Mouse (Mus musculus) macrophage (primary cell): ENCODE data around the gene Gm28042. TPM values are rescaled to one million over a fixed set of nuclear protein-coding genes. Genes with fewer than 3 reads are reported as not detected.
A peak's percentile ranks its signal among the peaks of the same experiment; 100 is the strongest.

Experiments
- H3K27ac ChIP-seq: fragments of 350-480 bp; formaldehyde crosslinking; 2 replicates; pipeline ENCODE4 v1.9.0; 2021
- H3K36me3 ChIP-seq: fragments of 350-480 bp; formaldehyde crosslinking; 2 replicates; pipeline ENCODE4 v1.9.0; 2021; ENCODE audit errors: inconsistent target
- H3K4me3 ChIP-seq: fragments of 350-480 bp; formaldehyde crosslinking; 2 replicates; pipeline ENCODE4 v1.9.0; 2021; ENCODE audit errors: inconsistent target
- H3K79me2 ChIP-seq: fragments of 350-480 bp; formaldehyde crosslinking; 2 replicates; pipeline ENCODE4 v1.9.0; 2021; ENCODE audit errors: inconsistent target
- WGBS: methylation state at CpG from one replicate; pipeline ENCODE4 v1.1.7; 2026; ENCODE audit warnings: inconsistent platforms; ENCODE audit not compliant: missing documents; 5-methylcytosine and 5-hydroxymethylcytosine counted together
- polyA plus RNA-seq: library from polyadenylated mRNA; stranded (reverse); fragments of 250-400 nt; gene quantifications from 3 replicates; pipeline ENCODE4 v1.2.4, GENCODE M21; 2018; ENCODE audit warnings: inconsistent platforms

Gene Gm28042
- polyA plus RNA-seq, 1 experiment from 2014 or later: not detected

GRCm38 (mm10) chr2:120000882-120001584 is 26.3 kb upstream of the Gm28042 start:
- H3K27ac ChIP-seq: no peak overlapping the region
- no peaks in the 10 kb centered on the region for H3K36me3 ChIP-seq
- no peaks in the 10 kb centered on the region for H3K79me2 ChIP-seq
- H3K4me3 ChIP-seq: no peak overlapping the region
- WGBS: 83% methylated on average over 3 of the region's 3 CpGs

DNA sequence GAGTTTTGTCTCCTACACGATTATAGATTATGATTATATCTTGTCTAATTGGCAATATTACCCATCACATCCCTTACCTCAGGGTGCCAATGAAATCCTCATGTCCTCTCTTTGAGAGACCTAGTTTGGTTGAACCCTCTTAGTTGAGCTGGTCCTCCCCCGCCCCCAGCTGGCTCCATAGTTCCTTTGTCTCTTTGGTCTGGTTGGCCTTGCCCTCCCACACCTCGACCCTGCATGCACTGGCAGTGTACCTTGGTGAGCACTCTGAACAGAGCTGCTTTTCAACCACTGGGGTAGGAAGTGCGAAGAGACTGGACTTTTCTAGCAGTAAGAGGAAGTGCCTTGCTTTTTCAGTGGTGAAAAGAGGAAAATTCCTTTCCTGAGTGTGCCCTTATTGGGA is 25.3 kb upstream of the Gm28042 start:
- Histone ChIP-seq H3K36me3 (no peaks in the 10 kb centered on the region), H3K4me3 (no peak overlapping the region), H3K27ac (no peak overlapping the region), H3K79me2 (no peaks in the 10 kb centered on the region)
- WGBS: 63% methylated on average over 4 of the region's 4 CpGs

GRCm38 (mm10) chr2:120003970-120004369 is 23.3 kb upstream of the Gm28042 start:
- no peaks in the 10 kb centered on the region for H3K79me2 ChIP-seq
- H3K36me3 ChIP-seq: no peaks in the 10 kb centered on the region
- WGBS: 100% methylated on average over 2 of the region's 2 CpGs
- no peak overlapping the region for H3K4me3 ChIP-seq
- H3K27ac ChIP-seq: no peak overlapping the region

GRCm38 (mm10) chr2:120006696-120007095 is 20.6 kb upstream of the Gm28042 start:
- Histone ChIP-seq H3K4me3 (no peak overlapping the region), H3K79me2 (no peaks in the 10 kb centered on the region), H3K36me3 (no peaks in the 10 kb centered on the region), H3K27ac (no peak overlapping the region)
- 97% methylated on average over 7 of the region's 7 CpGs for WGBS

DNA sequence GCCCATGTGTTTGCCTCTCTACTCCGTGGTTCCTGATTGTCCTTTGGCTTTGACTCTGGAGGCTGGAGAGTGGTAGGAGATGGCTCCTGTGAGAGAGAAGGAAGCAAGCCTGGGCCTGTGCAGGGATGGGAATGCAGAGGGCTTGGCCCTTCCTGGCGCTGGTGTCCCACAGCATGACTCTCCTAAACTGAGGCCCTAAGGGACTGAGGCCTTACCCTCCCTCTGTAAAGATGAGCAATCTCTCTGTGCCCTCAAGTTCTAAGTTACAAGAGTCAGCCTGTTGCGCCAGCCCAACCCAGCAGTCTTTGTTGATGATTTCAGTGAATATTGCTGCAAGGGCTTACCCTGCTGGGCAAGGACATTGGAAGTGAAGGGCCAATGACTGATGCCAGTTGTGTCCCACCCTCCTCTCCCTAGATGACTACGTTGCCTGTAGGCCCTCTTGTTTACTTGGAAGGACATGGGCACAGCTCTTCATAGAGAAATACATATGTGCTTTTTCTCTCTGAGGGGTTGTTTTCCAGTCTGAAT is 19.5 kb upstream of the Gm28042 start:
- Histone ChIP-seq H3K36me3 (no peaks in the 10 kb centered on the region), H3K27ac (no peak overlapping the region), H3K4me3 (no peak overlapping the region), H3K79me2 (no peaks in the 10 kb centered on the region)
- 94% methylated on average over 4 of the region's 4 CpGs for WGBS

GRCm38 (mm10) chr2:120008672-120009071 is 18.6 kb upstream of the Gm28042 start:
- Histone ChIP-seq H3K4me3 (no peak overlapping the region), H3K27ac (no peak overlapping the region), H3K79me2 (no peaks in the 10 kb centered on the region), H3K36me3 (no peaks in the 10 kb centered on the region)
- WGBS: 4% methylated on average over 4 of the region's 4 CpGs

GRCm38 (mm10) chr2:120011462-120012200 is 15.7 kb upstream of the Gm28042 start:
- Histone ChIP-seq H3K27ac (no peak overlapping the region), H3K79me2 (no peaks in the 10 kb centered on the region), H3K36me3 (peaks cover 12% of the 10 kb centered on the region; the same call in 1 of the 2 replicates), H3K4me3 (no peak overlapping the region)
- 81% methylated on average over 7 of the region's 8 CpGs for WGBS

DNA sequence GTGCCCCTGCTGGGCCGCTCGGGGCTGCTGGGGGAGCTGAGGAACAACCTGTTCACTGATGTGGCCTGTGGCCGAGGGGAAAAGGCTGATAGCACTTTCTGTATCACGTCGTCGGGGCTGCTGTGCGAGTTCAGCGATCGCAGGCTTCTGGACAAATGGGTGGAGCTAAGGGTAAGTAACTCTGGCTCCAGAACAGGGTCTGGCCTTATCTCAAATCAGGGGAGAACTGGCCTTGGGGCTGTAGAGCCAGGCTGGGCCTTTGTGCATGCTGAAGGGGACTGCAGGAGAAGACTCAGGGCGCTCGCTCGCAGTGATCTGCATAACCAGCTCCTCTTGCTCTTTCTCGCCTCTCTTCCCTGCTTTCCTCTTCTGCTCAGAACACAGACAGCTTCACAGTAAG is 14.4 kb upstream of the Gm28042 start:
- H3K27ac ChIP-seq: no peak overlapping the region
- H3K36me3 ChIP-seq: peaks cover 25% of the 10 kb centered on the region; the same call in 1 of the 2 replicates
- H3K4me3 ChIP-seq: no peak overlapping the region
- 91% methylated on average over 13 of the region's 13 CpGs for WGBS
- H3K79me2 ChIP-seq: no peaks in the 10 kb centered on the region

- Histone ChIP-seq H3K27ac (no peak overlapping the region), H3K79me2 (no peaks in the 10 kb centered on the region), H3K36me3 (peaks cover 36% of the 10 kb centered on the region), H3K4me3 (no peak overlapping the region)
- WGBS: 93% methylated on average over 2 of the region's 2 CpGs
These were observed 13.3 kb upstream of the Gm28042 start for GRCm38 (mm10) chr2:120013831-120014486.

- Histone ChIP-seq H3K79me2 (no peaks in the 10 kb centered on the region), H3K36me3 (peaks cover 45% of the 10 kb centered on the region), H3K4me3 (no peak overlapping the region), H3K27ac (no peak overlapping the region)
- WGBS: 100% methylated on average over 4 of the region's 4 CpGs
These were observed 11.4 kb upstream of the Gm28042 start for GRCm38 (mm10) chr2:120015882-120016281.

- H3K4me3 ChIP-seq: no peak overlapping the region
- no peak overlapping the region for H3K27ac ChIP-seq
- H3K79me2 ChIP-seq: no peaks in the 10 kb centered on the region
- peaks cover 59% of the 10 kb centered on the region for H3K36me3 ChIP-seq
- 94% methylated on average over 12 of the region's 12 CpGs for WGBS
These were observed 9.7 kb upstream of the Gm28042 start for GRCm38 (mm10) chr2:120017599-120017998.

GRCm38 (mm10) chr2:120024337-120024736 is 3.0 kb upstream of the Gm28042 start:
- Histone ChIP-seq H3K79me2 (no peaks in the 10 kb centered on the region), H3K4me3 (no peak overlapping the region), H3K36me3 (peaks cover 26% of the 10 kb centered on the region), H3K27ac (no peak overlapping the region)
- 89% methylated on average over 5 of the region's 5 CpGs for WGBS

DNA sequence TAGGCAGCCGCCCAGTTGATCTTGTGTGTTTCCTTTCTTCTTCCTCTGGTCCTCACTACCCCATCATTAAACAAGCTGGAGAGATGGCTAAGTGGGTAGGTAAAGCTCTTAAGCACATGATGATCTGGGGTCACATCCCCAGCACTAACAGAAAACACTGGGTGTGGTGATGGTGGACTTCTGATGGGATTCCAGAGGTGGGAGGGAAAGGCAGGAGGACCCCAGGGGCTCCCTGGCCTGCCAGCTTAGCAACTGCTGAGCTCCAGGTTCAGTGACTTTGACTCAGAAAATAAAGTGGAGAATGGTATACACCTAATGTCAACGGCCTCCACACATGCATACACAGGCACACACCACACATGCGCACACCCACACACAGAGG is 648 bp downstream of the Gm28042 start:
- Histone ChIP-seq H3K36me3 (peaks cover 3% of the 10 kb centered on the region; the same call in 1 of the 2 replicates), H3K79me2 (no peaks in the 10 kb centered on the region), H3K4me3 (peak overlapping the region; percentile 70), H3K27ac (peak overlapping the region; percentile 52)
- 59% methylated on average over 3 of the region's 3 CpGs for WGBS

DNA sequence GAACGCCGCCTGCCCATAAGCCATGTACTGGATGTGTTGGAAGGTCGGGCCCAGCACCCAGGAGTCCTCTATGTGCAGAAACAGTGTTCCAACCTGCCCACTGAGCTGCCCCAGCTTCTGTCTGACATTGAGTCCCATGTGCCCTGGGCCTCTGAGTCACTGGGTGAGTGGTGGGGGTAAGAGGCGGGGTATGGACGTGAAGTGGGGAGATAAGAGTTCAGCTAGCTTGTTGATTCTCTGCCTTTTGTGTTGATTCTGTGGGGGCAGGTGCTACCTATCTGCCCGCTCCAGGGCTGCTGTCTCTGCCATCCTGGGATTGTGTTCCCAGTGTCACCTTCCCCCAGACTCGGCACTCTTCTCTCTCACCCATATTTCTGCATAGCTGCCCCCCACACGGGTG is 3.1 kb downstream of the Gm28042 start:
- no peak overlapping the region for H3K4me3 ChIP-seq
- H3K36me3 ChIP-seq: no peaks in the 10 kb centered on the region
- H3K27ac ChIP-seq: no peak overlapping the region
- no peaks in the 10 kb centered on the region for H3K79me2 ChIP-seq
- WGBS: 89% methylated on average over 7 of the region's 8 CpGs
